8 mouse cellular contexts compared by ENCODE assay signal in genomic region chr3:22076936-22077656, GRCm38 (mm10). TPM values are rescaled to one million over a fixed set of nuclear protein-coding genes. Genes with fewer than 3 reads are reported as not detected.
DNase-seq lines count a peak whose midpoint lies in the region; ATAC-seq and TF ChIP-seq lines count a peak whose summit lies in the region.

No protein-coding gene starts in this region.

- dilution Hi-C loops in CH12.LX (cut with MboI; ENCODE audit: extremely low pct_ligation_motif_present, extremely low pct_unique_long_range_greater_than_20kb, low sequenced_read_pairs), result no loop called here

- TF ChIP-seq EP300 in CH12.LX (IDR thresholded peaks at IDR 0.05; ENCODE audit: low read length), result 0 out of 2 replicates have a peak, but pooled peaks have one; percentile 21

- H3K27ac ChIP-seq in kidney, adult 2 months (ENCODE audit: insufficient read depth, low read depth, low read length), result peak overlapping the region; percentile 96
- H3K27ac ChIP-seq in CH12.LX (ENCODE audit: insufficient read depth, low read depth), result peak overlapping the region; percentile 86
- peak overlapping the region; percentile 99 for H3K27ac ChIP-seq in embryonic facial prominence, embryonic 11.5 days (replicated peaks; ENCODE audit: low read depth, low read length)
- H3K27ac ChIP-seq in hindbrain, embryonic 14.5 days, result peak overlapping the region; percentile 99
- H3K27ac ChIP-seq in olfactory bulb, adult 2 months (ENCODE audit: insufficient read depth, low read depth, low read length), result peak overlapping the region; percentile 87

- H3K9ac ChIP-seq in CH12.LX (ENCODE audit: insufficient read depth, low read depth), result peak overlapping the region; percentile 98
- peak overlapping the region; percentile 95 for H3K9ac ChIP-seq in embryonic facial prominence, embryonic 11.5 days (replicated peaks; ENCODE audit: low read length)
- peak overlapping the region; percentile 94 for H3K9ac ChIP-seq in hindbrain, embryonic 14.5 days

- TF ChIP-seq POLR2A in kidney, adult 2 months (IDR thresholded peaks at IDR 0.05; ENCODE audit: low read depth, low read length), result no peak
- TF ChIP-seq POLR2A in CH12.LX (IDR thresholded peaks at IDR 0.05; ENCODE audit: low read depth, low read length), result peak; percentile 42; the same call in 1 of the 2 replicates
- TF ChIP-seq POLR2A in olfactory bulb, adult 2 months (IDR thresholded peaks at IDR 0.05; ENCODE audit: insufficient read depth, low read depth, low read length), result 0 out of 2 replicates have a peak, but pooled peaks have one; percentile 22

- WGBS in kidney, adult 2 months, result under 1% methylated on average over 52 of the region's 64 CpGs
- WGBS in embryonic facial prominence, embryonic 11.5 days, result under 1% methylated on average over 53 of the region's 64 CpGs
- WGBS in hindbrain, embryonic 14.5 days, result under 1% methylated on average over 60 of the region's 64 CpGs
- WGBS in olfactory bulb, adult 2 months, result under 1% methylated on average over 64 of the region's 64 CpGs

- peaks cover 50% of the 10 kb centered on the region for H3K79me2 ChIP-seq in CH12.LX (replicated peaks; ENCODE audit: control insufficient read depth, extremely low read depth, insufficient read depth, poor library complexity, severe bottlenecking)

- H3K4me1 ChIP-seq in kidney, adult 2 months (ENCODE audit: control insufficient read depth, insufficient read depth, low read length), result peaks cover 26% of the 10 kb centered on the region
- peaks cover 13 to 49% of the 10 kb centered on the region in 2 experiments for H3K4me1 ChIP-seq in CH12.LX (ENCODE audit: control insufficient read depth in 1 of 2, insufficient read depth in 2 of 2)
- no peaks in the 10 kb centered on the region for H3K4me1 ChIP-seq in embryonic facial prominence, embryonic 11.5 days (ENCODE audit: control insufficient read depth, insufficient read depth, low read length)
- peaks cover 47% of the 10 kb centered on the region for H3K4me1 ChIP-seq in hindbrain, embryonic 14.5 days (replicated peaks; ENCODE audit: control insufficient read depth, insufficient read depth, low read length)
- H3K4me1 ChIP-seq in olfactory bulb, adult 2 months (ENCODE audit: control insufficient read depth, insufficient read depth, low read length), result peaks cover 12% of the 10 kb centered on the region

- peak; percentile 55 for DNase-seq in kidney, adult 2 months
- no peak for DNase-seq in kidney, adult 11 months
- peak; percentile 58 for DNase-seq in CH12.LX (ENCODE audit: extremely low read depth)
- DNase-seq in embryonic facial prominence, embryonic 11.5 days (ENCODE audit: low spot score), result peak; percentile 70
- DNase-seq in hindbrain, embryonic 14.5 days (ENCODE audit: low spot score), result peak; percentile 48
- peak; percentile 45 for DNase-seq in lung, postnatal 10 days
- no peak for DNase-seq in urinary bladder, postnatal 14 days (ENCODE audit: low spot score)

- in situ Hi-C loops in CH12.LX (cut with MboI; ENCODE audit: low pct_ligation_motif_present, low pct_unique_long_range_greater_than_20kb, low sequenced_read_pairs), result no loop called here

- H3K9me3 ChIP-seq in CH12.LX (replicated peaks; ENCODE audit: low read length), result no peaks in the 10 kb centered on the region
- no peaks in the 10 kb centered on the region for H3K9me3 ChIP-seq in embryonic facial prominence, embryonic 11.5 days (replicated peaks; ENCODE audit: control insufficient read depth, low read length)
- no peaks in the 10 kb centered on the region for H3K9me3 ChIP-seq in hindbrain, embryonic 14.5 days (ENCODE audit: control insufficient read depth, low read length)

- peak; percentile 82 for ATAC-seq in embryonic facial prominence, embryonic 11.5 days (replicated peaks; ENCODE audit: insufficient number of reproducible peaks, low FRiP score, low TSS enrichment, low read depth)
- peak; percentile 62 for ATAC-seq in hindbrain, embryonic 14.5 days (ENCODE audit: low FRiP score)

- TF ChIP-seq RAD21 in CH12.LX (IDR thresholded peaks at IDR 0.05; ENCODE audit: low read depth, low read length), result no peak; the same call in 1 of the 2 replicates

- peak overlapping the region; percentile 67 for H3K4me3 ChIP-seq in kidney, adult 2 months (ENCODE audit: insufficient read depth, low read depth, low read length)
- H3K4me3 ChIP-seq in CH12.LX (replicated peaks in 1 of 3; ENCODE audit: low read depth in 2 of 3, low read length in 2 of 3, poor library complexity in 1 of 3), result peak overlapping the region; percentile 79 to 99 (median 88)
- H3K4me3 ChIP-seq in embryonic facial prominence, embryonic 11.5 days (ENCODE audit: low read depth, low read length), result peak overlapping the region; percentile 92
- H3K4me3 ChIP-seq in hindbrain, embryonic 14.5 days (replicated peaks; ENCODE audit: low read length), result peak overlapping the region; percentile 98
- peak overlapping the region; percentile 98 for H3K4me3 ChIP-seq in olfactory bulb, adult 2 months (ENCODE audit: insufficient read depth, low read depth, low read length)

- no peak for TF ChIP-seq CTCF in kidney, adult 2 months (conservative IDR thresholded peaks at IDR 0.05; ENCODE audit: insufficient read depth, insufficient read length, low read depth, low read length)
- TF ChIP-seq CTCF in CH12.LX (conservative IDR thresholded peaks at IDR 0.05 in 1 of 2, IDR thresholded peaks at IDR 0.05 in 1 of 2; ENCODE audit: low read depth in 2 of 2, low read length in 2 of 2), result no peak
- TF ChIP-seq CTCF in olfactory bulb, adult 2 months (IDR thresholded peaks at IDR 0.05; ENCODE audit: insufficient read depth, low read depth, low read length), result no peak

- no peaks in the 10 kb centered on the region for H3K27me3 ChIP-seq in kidney, adult 2 months (replicated peaks; ENCODE audit: control insufficient read depth, insufficient read depth, low read length)
- no peaks in the 10 kb centered on the region for H3K27me3 ChIP-seq in CH12.LX (replicated peaks)
- H3K27me3 ChIP-seq in embryonic facial prominence, embryonic 11.5 days (ENCODE audit: control insufficient read depth, insufficient read depth, low read length), result no peaks in the 10 kb centered on the region
- no peaks in the 10 kb centered on the region for H3K27me3 ChIP-seq in hindbrain, embryonic 14.5 days (ENCODE audit: control insufficient read depth, insufficient read depth, low read length)

- H3K4me2 ChIP-seq in CH12.LX (ENCODE audit: insufficient read depth, low read depth, poor library complexity, severe bottlenecking), result peak overlapping the region; percentile 91; the same call in 1 of the 2 replicates
- H3K4me2 ChIP-seq in embryonic facial prominence, embryonic 11.5 days (ENCODE audit: low read depth, low read length), result peak overlapping the region; percentile 44
- peak overlapping the region; percentile 72 for H3K4me2 ChIP-seq in hindbrain, embryonic 14.5 days (replicated peaks)

- H3K36me3 ChIP-seq in kidney, adult 2 months (ENCODE audit: control insufficient read depth, insufficient read depth, low read length), result no peaks in the 10 kb centered on the region
- peaks cover 5 to 24% of the 10 kb centered on the region in 2 experiments for H3K36me3 ChIP-seq in CH12.LX (replicated peaks in 1 of 2; ENCODE audit: control insufficient read depth in 1 of 2, insufficient read depth in 1 of 2, low read length in 1 of 2)
- no peaks in the 10 kb centered on the region for H3K36me3 ChIP-seq in embryonic facial prominence, embryonic 11.5 days (replicated peaks; ENCODE audit: control insufficient read depth, insufficient read depth, low read depth, low read length)
- no peaks in the 10 kb centered on the region for H3K36me3 ChIP-seq in hindbrain, embryonic 14.5 days (replicated peaks; ENCODE audit: control insufficient read depth, insufficient read depth)

TF ChIP-seq in CH12.LX, 34 proteins besides CTCF, POLR2A, EP300 and RAD21 (continues in another document):
- TF ChIP-seq SMC3 (IDR thresholded peaks at IDR 0.05; ENCODE audit: low read depth, low read length) (no peak), MYC (IDR thresholded peaks at IDR 0.05; ENCODE audit: low read depth, low read length) (peak; percentile 96), ELF1 (IDR thresholded peaks at IDR 0.05; ENCODE audit: low read depth, low read length) (peak; percentile 58; the same call in 1 of the 2 replicates), IRF4 (IDR thresholded peaks at IDR 0.05; ENCODE audit: low read depth, low read length) (0 out of 2 replicates have a peak, but pooled peaks have one; percentile 20), ETS1 (conservative IDR thresholded peaks at IDR 0.05; ENCODE audit: low read depth, low read length) (0 out of 2 replicates have a peak, but pooled peaks have one; percentile 51), MAX (IDR thresholded peaks at IDR 0.05; ENCODE audit: low read length) (peak; percentile 90), ZNF384 (IDR thresholded peaks at IDR 0.05; ENCODE audit: low read depth, low read length) (peak; percentile 98), TCF12 (IDR thresholded peaks at IDR 0.05; ENCODE audit: low read depth, low read length) (peak; percentile 57; the same call in 1 of the 2 replicates), POLR2AphosphoS2 (IDR thresholded peaks at IDR 0.05; ENCODE audit: low read depth, low read length) (no peak), CHD1 (IDR thresholded peaks at IDR 0.05; ENCODE audit: low read depth, low read length) (peak; percentile 74; the same call in 1 of the 2 replicates), SIN3A (IDR thresholded peaks at IDR 0.05; ENCODE audit: low read length) (peak; percentile 85; the same call in 1 of the 2 replicates), CHD2 (IDR thresholded peaks at IDR 0.05; ENCODE audit: low read length) (peak; percentile 75), UBTF (IDR thresholded peaks at IDR 0.05; ENCODE audit: low read depth, low read length) (no peak), NELFE (IDR thresholded peaks at IDR 0.05; ENCODE audit: low read depth, low read length) (peak; percentile 62), TBP (conservative IDR thresholded peaks at IDR 0.05; ENCODE audit: low read depth, low read length) (peak; percentile 66; the same call in 1 of the 2 replicates), BHLHE40 (IDR thresholded peaks at IDR 0.05; ENCODE audit: low read depth, low read length) (peak; percentile 84), MXI1 (IDR thresholded peaks at IDR 0.05; ENCODE audit: low read depth, low read length) (peak; percentile 89), MAZ (IDR thresholded peaks at IDR 0.05; ENCODE audit: low read depth, low read length) (0 out of 2 replicates have a peak, but pooled peaks have one; percentile 66), HCFC1 (IDR thresholded peaks at IDR 0.05; ENCODE audit: low read depth, low read length) (peak; percentile 40)

RNA-seq across cellular contexts. Expression of gene Tbl1xr1, which starts 0.6 kb away (rescaled TPM):
- polyA plus RNA-seq in kidney, adult 2 months (2012; rRNA removed), result 22.3 and 26.7 TPM in 2 replicates
- total RNA-seq in CH12.LX (2012; rRNA removed), result 37.9 and 39.9 TPM in 2 replicates
- total RNA-seq in CH12.LX (2014; rRNA removed), result 30.0 and 33.7 TPM in 2 replicates
- polyA plus RNA-seq in CH12.LX (2012; ENCODE audit: insufficient read length, low read depth), result 31.1 and 38.3 TPM in 2 replicates
- 23.1 and 23.8 TPM in 2 replicates for polyA plus RNA-seq in embryonic facial prominence, embryonic 11.5 days (2014; fragmentation: Nextera tagmentation; extraction: Ambion mirVana)
- 23.1 and 23.9 TPM in 2 replicates for polyA plus RNA-seq in hindbrain, embryonic 14.5 days (2014; fragmentation: Nextera tagmentation; extraction: Ambion mirVana)
- polyA plus RNA-seq in olfactory bulb, adult 2 months (2012; ENCODE audit: insufficient read depth, insufficient read length, low replicate concordance, missing spikeins), result not detected in 2 replicates

Comparison
In these comparisons a context has a peak if more than half of its experiments do, and no peak if none do; other contexts are left out.
1. DNase-seq: peak in kidney, adult 2 months (single experiment), CH12.LX (single experiment), embryonic facial prominence, embryonic 11.5 days (single experiment), hindbrain, embryonic 14.5 days (single experiment) and lung, postnatal 10 days (single experiment); none in kidney, adult 11 months (single experiment) and urinary bladder, postnatal 14 days (single experiment).
2. RNA of gene Tbl1xr1, which starts 0.6 kb away (polyA plus RNA-seq): 31.1 to 38.3 TPM in CH12.LX, 22.3 to 26.7 TPM in kidney, adult 2 months, 23.1 to 23.9 TPM in hindbrain, embryonic 14.5 days and 23.1 to 23.8 TPM in embryonic facial prominence, embryonic 11.5 days; not detected in olfactory bulb, adult 2 months; every median in the first group is over 10 times any median in the second.
3. Peak in every context shown above with its lines, with median percentiles within 50 percentile points of each other: H3K27ac ChIP-seq, H3K4me3 ChIP-seq, H3K4me2 ChIP-seq and H3K9ac ChIP-seq.